Mouse (Mus musculus) mesoderm, embryonic 11.5 days (tissue): Measurements from ENCODE around the gene Syne3.

Source experiments
- DNase-seq: peaks from one replicate; pipeline ENCODE4 v3.0.0-alpha.2; 2012; ENCODE audit warnings: low read depth, low spot score

Syne3 gene

GRCm38 (mm10) chr12:104925035-104925434 lies 84.6 kb downstream of the Syne3 start:
- no peak for DNase-seq

- no peak for DNase-seq
Observed at GRCm38 (mm10) chr12:104924546-104924945, 85.1 kb downstream of the Syne3 start.

GRCm38 (mm10) chr12:104923948-104924388 lies 85.6 kb downstream of the Syne3 start:
- no peak for DNase-seq

- no peak for DNase-seq
Observed at GRCm38 (mm10) chr12:104922647-104923046, 87.0 kb downstream of the Syne3 start.

- DNase-seq, result no peak
Observed at GRCm38 (mm10) chr12:104921071-104921470, 88.5 kb downstream of the Syne3 start.

- DNase-seq, result no peak
Observed at GRCm38 (mm10) chr12:104919247-104919646, 90.4 kb downstream of the Syne3 start.

GRCm38 (mm10) chr12:104917927-104918326 lies 91.7 kb downstream of the Syne3 start:
- DNase-seq, result no peak

GRCm38 (mm10) chr12:104917297-104917696 lies 92.3 kb downstream of the Syne3 start:
- DNase-seq, result no peak

- DNase-seq, result no peak
Observed at GRCm38 (mm10) chr12:104916776-104917175, 92.8 kb downstream of the Syne3 start.

- DNase-seq, result no peak
Observed at GRCm38 (mm10) chr12:104915681-104916080, 93.9 kb downstream of the Syne3 start.

GRCm38 (mm10) chr12:104912990-104913389 lies 96.6 kb downstream of the Syne3 start:
- DNase-seq, result no peak

GRCm38 (mm10) chr12:104912281-104912933 lies 97.2 kb downstream of the Syne3 start:
- no peak for DNase-seq

- DNase-seq, result no peak
Observed at GRCm38 (mm10) chr12:104909750-104910149, 99.9 kb downstream of the Syne3 start.

- no peak for DNase-seq
Observed at GRCm38 (mm10) chr12:104908986-104909385, 100.6 kb downstream of the Syne3 start.

- DNase-seq, result no peak
Observed at GRCm38 (mm10) chr12:104908024-104908781, 101.4 kb downstream of the Syne3 start.

- no peak for DNase-seq
Observed at GRCm38 (mm10) chr12:104907133-104907532, 102.5 kb downstream of the Syne3 start.

- DNase-seq, result peak; percentile 54
Observed at GRCm38 (mm10) chr12:104904138-104904537, 105.5 kb downstream of the Syne3 start.

- DNase-seq, result no peak
Observed at GRCm38 (mm10) chr12:104902392-104903053, 107.1 kb downstream of the Syne3 start.

- no peak for DNase-seq
Observed at GRCm38 (mm10) chr12:104901320-104901719, 108.3 kb downstream of the Syne3 start.

GRCm38 (mm10) chr12:104899835-104900234 lies 109.8 kb downstream of the Syne3 start:
- DNase-seq, result no peak

- no peak for DNase-seq
Observed at GRCm38 (mm10) chr12:104899161-104899560, 110.4 kb downstream of the Syne3 start.

GRCm38 (mm10) chr12:104898718-104899117 lies 110.9 kb downstream of the Syne3 start:
- DNase-seq, result no peak
